Mouse (Mus musculus): ENCODE measurements at regions not wholly inside any gene's neighbourhood (a gene's known extent, or its start where the extent isn't known, plus 50 kb on each side); places are given as distances from the start of the nearest gene placed in this dataset.

- DNase-seq, result no peak
These were observed 1383.4 kb downstream of the Defb40 start for GRCm38 (mm10) chr8:17594607-17595006.

- no peak for DNase-seq
These were observed 1387.9 kb downstream of the Defb40 start for GRCm38 (mm10) chr8:17590135-17590534.

GRCm38 (mm10) chr8:17588189-17588588 lies 1389.9 kb downstream of the Defb40 start:
- DNase-seq, result no peak

GRCm38 (mm10) chr8:17587261-17587861 lies 1390.7 kb downstream of the Defb40 start:
- DNase-seq, result no peak

Data from lung, postnatal 14 days (tissue).